Mouse (Mus musculus): ENCODE results near the gene Srsf2. TPM values are rescaled to one million over a fixed set of nuclear protein-coding genes. Genes with fewer than 3 reads are reported as not detected.
A peak's percentile ranks its signal among the peaks of the same experiment; 100 is the strongest.

Srsf2 gene
- polyA plus RNA-seq, 1 experiment from 2014 or later: 621 TPM

- Histone ChIP-seq H3K27me3 (ENCODE audit: control insufficient read depth, insufficient read depth, low read length) (peaks cover 9% of the 10 kb centered on the region; the same call in 1 of the 2 replicates), H3K27ac (ENCODE audit: low read depth, low read length) (no peak overlapping the region), H3K36me3 (ENCODE audit: control insufficient read depth, insufficient read depth, low read length) (no peaks in the 10 kb centered on the region), H3K4me2 (no peak overlapping the region), H3K9ac (ENCODE audit: low read depth, low read length) (no peak overlapping the region), H3K4me1 (ENCODE audit: control insufficient read depth, insufficient read depth, low read length) (no peaks in the 10 kb centered on the region), H3K9me3 (replicated peaks; ENCODE audit: control insufficient read depth, low read length) (no peaks in the 10 kb centered on the region), H3K4me3 (ENCODE audit: low read depth, low read length) (no peak overlapping the region)
- 73% methylated on average over 10 of the region's 10 CpGs for WGBS (ENCODE audit: insufficient replicate concordance)
- no peak for ATAC-seq (replicated peaks; ENCODE audit: insufficient number of reproducible peaks, low FRiP score, low TSS enrichment)
Measured at GRCm38 (mm10) chr11:116882446-116882845, 29.6 kb upstream of the Srsf2 start.

- no peak for ATAC-seq (replicated peaks; ENCODE audit: insufficient number of reproducible peaks, low FRiP score, low TSS enrichment)
- Histone ChIP-seq H3K9me3 (replicated peaks; ENCODE audit: control insufficient read depth, low read length) (no peaks in the 10 kb centered on the region), H3K9ac (ENCODE audit: low read depth, low read length) (no peak overlapping the region), H3K27ac (ENCODE audit: low read depth, low read length) (no peak overlapping the region), H3K4me3 (ENCODE audit: low read depth, low read length) (no peak overlapping the region), H3K4me2 (no peak overlapping the region), H3K4me1 (ENCODE audit: control insufficient read depth, insufficient read depth, low read length) (no peaks in the 10 kb centered on the region), H3K27me3 (ENCODE audit: control insufficient read depth, insufficient read depth, low read length) (0 out of 2 replicates have a peak, but pooled peaks cover 4% of the 10 kb centered on the region), H3K36me3 (ENCODE audit: control insufficient read depth, insufficient read depth, low read length) (no peaks in the 10 kb centered on the region)
- WGBS (ENCODE audit: insufficient replicate concordance): 82% methylated on average over 5 of the region's 5 CpGs
Measured at GRCm38 (mm10) chr11:116881440-116881839, 28.5 kb upstream of the Srsf2 start.

- 74% methylated on average over 7 of the region's 7 CpGs for WGBS (ENCODE audit: insufficient replicate concordance)
- no peaks in the 10 kb centered on the region for H3K36me3 ChIP-seq (ENCODE audit: control insufficient read depth, insufficient read depth, low read length)
- no peak overlapping the region for H3K4me3 ChIP-seq (ENCODE audit: low read depth, low read length)
- no peaks in the 10 kb centered on the region for H3K4me1 ChIP-seq (ENCODE audit: control insufficient read depth, insufficient read depth, low read length)
- H3K27ac ChIP-seq (ENCODE audit: low read depth, low read length): no peak overlapping the region
- no peak overlapping the region for H3K9ac ChIP-seq (ENCODE audit: low read depth, low read length)
- H3K4me2 ChIP-seq: no peak overlapping the region
- ATAC-seq (replicated peaks; ENCODE audit: insufficient number of reproducible peaks, low FRiP score, low TSS enrichment): no peak
- H3K27me3 ChIP-seq (ENCODE audit: control insufficient read depth, insufficient read depth, low read length): 0 out of 2 replicates have a peak, but pooled peaks cover 2% of the 10 kb centered on the region
- no peaks in the 10 kb centered on the region for H3K9me3 ChIP-seq (replicated peaks; ENCODE audit: control insufficient read depth, low read length)
Measured at GRCm38 (mm10) chr11:116880839-116881238, 27.9 kb upstream of the Srsf2 start.

GRCm38 (mm10) chr11:116878454-116878853, 25.6 kb upstream of the Srsf2 start:
- Histone ChIP-seq H3K4me2 (no peak overlapping the region), H3K27ac (ENCODE audit: low read depth, low read length) (no peak overlapping the region), H3K4me1 (ENCODE audit: control insufficient read depth, insufficient read depth, low read length) (no peaks in the 10 kb centered on the region), H3K9ac (ENCODE audit: low read depth, low read length) (no peak overlapping the region), H3K27me3 (ENCODE audit: control insufficient read depth, insufficient read depth, low read length) (no peaks in the 10 kb centered on the region), H3K36me3 (ENCODE audit: control insufficient read depth, insufficient read depth, low read length) (peaks cover 9% of the 10 kb centered on the region), H3K4me3 (ENCODE audit: low read depth, low read length) (no peak overlapping the region), H3K9me3 (replicated peaks; ENCODE audit: control insufficient read depth, low read length) (no peaks in the 10 kb centered on the region)
- ATAC-seq (replicated peaks; ENCODE audit: insufficient number of reproducible peaks, low FRiP score, low TSS enrichment): no peak
- WGBS (ENCODE audit: insufficient replicate concordance): 93% methylated on average over 8 of the region's 8 CpGs

- no peak overlapping the region for H3K27ac ChIP-seq (ENCODE audit: low read depth, low read length)
- no peaks in the 10 kb centered on the region for H3K9me3 ChIP-seq (replicated peaks; ENCODE audit: control insufficient read depth, low read length)
- peaks cover 16% of the 10 kb centered on the region for H3K36me3 ChIP-seq (ENCODE audit: control insufficient read depth, insufficient read depth, low read length)
- H3K27me3 ChIP-seq (ENCODE audit: control insufficient read depth, insufficient read depth, low read length): no peaks in the 10 kb centered on the region
- H3K4me3 ChIP-seq (ENCODE audit: low read depth, low read length): no peak overlapping the region
- H3K4me1 ChIP-seq (ENCODE audit: control insufficient read depth, insufficient read depth, low read length): no peaks in the 10 kb centered on the region
- H3K4me2 ChIP-seq: no peak overlapping the region
- ATAC-seq (replicated peaks; ENCODE audit: insufficient number of reproducible peaks, low FRiP score, low TSS enrichment): no peak
- 87% methylated on average over 20 of the region's 20 CpGs for WGBS (ENCODE audit: insufficient replicate concordance)
- H3K9ac ChIP-seq (ENCODE audit: low read depth, low read length): no peak overlapping the region
Measured at GRCm38 (mm10) chr11:116873987-116874386, 21.1 kb upstream of the Srsf2 start.

GRCm38 (mm10) chr11:116871538-116871937, 18.6 kb upstream of the Srsf2 start:
- H3K4me3 ChIP-seq (ENCODE audit: low read depth, low read length): no peak overlapping the region
- WGBS (ENCODE audit: insufficient replicate concordance): 86% methylated on average over 9 of the region's 9 CpGs
- no peak overlapping the region for H3K9ac ChIP-seq (ENCODE audit: low read depth, low read length)
- H3K36me3 ChIP-seq (ENCODE audit: control insufficient read depth, insufficient read depth, low read length): peaks cover 17% of the 10 kb centered on the region
- no peak overlapping the region for H3K4me2 ChIP-seq
- H3K4me1 ChIP-seq (ENCODE audit: control insufficient read depth, insufficient read depth, low read length): no peaks in the 10 kb centered on the region
- H3K9me3 ChIP-seq (replicated peaks; ENCODE audit: control insufficient read depth, low read length): no peaks in the 10 kb centered on the region
- H3K27ac ChIP-seq (ENCODE audit: low read depth, low read length): no peak overlapping the region
- no peak for ATAC-seq (replicated peaks; ENCODE audit: insufficient number of reproducible peaks, low FRiP score, low TSS enrichment)
- no peaks in the 10 kb centered on the region for H3K27me3 ChIP-seq (ENCODE audit: control insufficient read depth, insufficient read depth, low read length)

- no peak for ATAC-seq (replicated peaks; ENCODE audit: insufficient number of reproducible peaks, low FRiP score, low TSS enrichment)
- H3K27me3 ChIP-seq (ENCODE audit: control insufficient read depth, insufficient read depth, low read length): no peaks in the 10 kb centered on the region
- peaks cover 22% of the 10 kb centered on the region for H3K36me3 ChIP-seq (ENCODE audit: control insufficient read depth, insufficient read depth, low read length)
- WGBS (ENCODE audit: insufficient replicate concordance): 79% methylated on average over 4 of the region's 4 CpGs
- peaks cover 7% of the 10 kb centered on the region for H3K4me1 ChIP-seq (ENCODE audit: control insufficient read depth, insufficient read depth, low read length)
- no peak overlapping the region for H3K4me2 ChIP-seq
- no peaks in the 10 kb centered on the region for H3K9me3 ChIP-seq (replicated peaks; ENCODE audit: control insufficient read depth, low read length)
- no peak overlapping the region for H3K4me3 ChIP-seq (ENCODE audit: low read depth, low read length)
- H3K9ac ChIP-seq (ENCODE audit: low read depth, low read length): no peak overlapping the region
- H3K27ac ChIP-seq (ENCODE audit: low read depth, low read length): no peak overlapping the region
Measured at GRCm38 (mm10) chr11:116869641-116870040, 16.7 kb upstream of the Srsf2 start.

GRCm38 (mm10) chr11:116869223-116869622, 16.3 kb upstream of the Srsf2 start:
- no peaks in the 10 kb centered on the region for H3K9me3 ChIP-seq (replicated peaks; ENCODE audit: control insufficient read depth, low read length)
- 75% methylated on average over 8 of the region's 8 CpGs for WGBS (ENCODE audit: insufficient replicate concordance)
- no peak for ATAC-seq (replicated peaks; ENCODE audit: insufficient number of reproducible peaks, low FRiP score, low TSS enrichment)
- no peak overlapping the region for H3K9ac ChIP-seq (ENCODE audit: low read depth, low read length)
- H3K27ac ChIP-seq (ENCODE audit: low read depth, low read length): no peak overlapping the region
- H3K36me3 ChIP-seq (ENCODE audit: control insufficient read depth, insufficient read depth, low read length): peaks cover 18% of the 10 kb centered on the region
- peaks cover 11% of the 10 kb centered on the region for H3K4me1 ChIP-seq (ENCODE audit: control insufficient read depth, insufficient read depth, low read length)
- H3K27me3 ChIP-seq (ENCODE audit: control insufficient read depth, insufficient read depth, low read length): no peaks in the 10 kb centered on the region
- no peak overlapping the region for H3K4me2 ChIP-seq
- H3K4me3 ChIP-seq (ENCODE audit: low read depth, low read length): no peak overlapping the region

- no peak for ATAC-seq (replicated peaks; ENCODE audit: insufficient number of reproducible peaks, low FRiP score, low TSS enrichment)
- Histone ChIP-seq H3K9ac (ENCODE audit: low read depth, low read length) (no peak overlapping the region), H3K9me3 (replicated peaks; ENCODE audit: control insufficient read depth, low read length) (no peaks in the 10 kb centered on the region), H3K36me3 (ENCODE audit: control insufficient read depth, insufficient read depth, low read length) (peaks cover 17% of the 10 kb centered on the region), H3K27ac (ENCODE audit: low read depth, low read length) (peak overlapping the region; percentile 36; the same call in 1 of the 2 replicates), H3K4me1 (ENCODE audit: control insufficient read depth, insufficient read depth, low read length) (peaks cover 15% of the 10 kb centered on the region), H3K27me3 (ENCODE audit: control insufficient read depth, insufficient read depth, low read length) (no peaks in the 10 kb centered on the region), H3K4me3 (ENCODE audit: low read depth, low read length) (no peak overlapping the region), H3K4me2 (no peak overlapping the region)
- WGBS (ENCODE audit: insufficient replicate concordance): 53% methylated on average over 3 of the region's 3 CpGs
Measured at GRCm38 (mm10) chr11:116868129-116868528, 15.2 kb upstream of the Srsf2 start.

All from heart, embryonic 11.5 days (tissue).